Mouse (Mus musculus) erythroblast, embryonic 14.5 days (primary cell): ENCODE results near the gene Zic5.

Experiments used
- GATA1 ChIP-seq: IDR thresholded peaks from 2 replicates; pipeline ENCODE4 v1.6.1; 2012; ENCODE audit warnings: low read length, inconsistent platforms, mixed read lengths
- TAL1 ChIP-seq: IDR thresholded peaks from 3 replicates; pipeline ENCODE4 v1.6.1; 2012; ENCODE audit warnings: low read length, inconsistent platforms, mixed read lengths

GRCm38 (mm10) chr14:122473211-122473751 lies 7.8 kb upstream of the Zic5 start:
- TF ChIP-seq GATA1 = no peak
- no peak for TF ChIP-seq TAL1
